Mouse (Mus musculus) hindbrain, postnatal 0 days (tissue): ENCODE data around the gene Gemin4. TPM values are rescaled to one million over a fixed set of nuclear protein-coding genes. Genes with fewer than 3 reads are reported as not detected.

Source experiments
- ATAC-seq: fragments of 200-750 bp; cut with Nextera tagmentation; 2 replicates; pipeline ENCODE4 v1.8.0; 2017; ENCODE audit warnings: mild to moderate bottlenecking, moderate TSS enrichment, moderate library complexity
- DNase-seq: peaks from one replicate; pipeline ENCODE4 v3.0.0-alpha.2; 2015; ENCODE audit warnings: low spot score
- H3K27ac ChIP-seq: fragments of 300-500 bp; sonication (generic); 2 replicates; pipeline ENCODE4 v1.5.1; 2014; ENCODE audit warnings: mild to moderate bottlenecking
- H3K27me3 ChIP-seq: fragments of 300-500 bp; sonication (generic); 2 replicates; pipeline ENCODE4 v1.6.1; 2014; ENCODE audit warnings: low read length, mixed read lengths; ENCODE audit not compliant: insufficient read depth
- H3K36me3 ChIP-seq: fragments of 300-500 bp; sonication (generic); 2 replicates; pipeline ENCODE4 v1.6.1; 2014; ENCODE audit warnings: low read length, mixed read lengths; ENCODE audit not compliant: insufficient read depth
- H3K4me1 ChIP-seq: fragments of 300-500 bp; sonication (generic); 2 replicates; pipeline ENCODE4 v1.6.1; 2014; ENCODE audit warnings: antibody characterized with exemption, low read length, mixed read lengths; ENCODE audit not compliant: insufficient read depth
- H3K4me2 ChIP-seq: fragments of 300-500 bp; sonication (generic); 2 replicates; pipeline ENCODE4 v1.6.1; 2014; ENCODE audit warnings: low read depth, mild to moderate bottlenecking, low read length, moderate library complexity, mixed read lengths
- H3K4me3 ChIP-seq: fragments of 300-500 bp; sonication (generic); 2 replicates; pipeline ENCODE4 v1.5.1; 2014; ENCODE audit warnings: low read length
- H3K9ac ChIP-seq: fragments of 300-500 bp; sonication (generic); replicated peaks from 2 replicates; pipeline ENCODE4 v1.6.1; 2014; ENCODE audit warnings: mild to moderate bottlenecking, low read length, moderate library complexity, mixed read lengths
- H3K9me3 ChIP-seq: fragments of 300-500 bp; sonication (generic); 2 replicates; pipeline ENCODE4 v1.6.1; 2016; ENCODE audit warnings: low read length, mixed read lengths
- CTCF ChIP-seq: IDR thresholded peaks from 2 replicates; pipeline ENCODE4 v1.5.1; 2016; ENCODE audit warnings: antibody characterized with exemption, control low read depth, low read depth
- WGBS: fragments of 180-500 bp; shearing (Covaris S2); extraction: QIAGEN DNeasy Blood & Tissue Kit; methylation state at CpG from one replicate; pipeline ENCODE4 v1.1.7; 2014; 5-methylcytosine and 5-hydroxymethylcytosine counted together
- polyA plus RNA-seq: library from polyadenylated mRNA; unstranded; fragments of >200 nt; fragmentation: Nextera tagmentation; extraction: Ambion mirVana; gene quantifications from 2 replicates; pipeline ENCODE4 v1.2.1, GENCODE M21; 2015
- total RNA-seq: library from RNA; depleted of rRNA; stranded (reverse); fragments of >200 nt; gene quantifications from 2 replicates; pipeline ENCODE4 v1.2.3, GENCODE M21; 2014

Gemin4 gene
- total and polyA plus RNA-seq, 2 experiments from 2014 or later = 9.3 to 17.4 TPM

DNA sequence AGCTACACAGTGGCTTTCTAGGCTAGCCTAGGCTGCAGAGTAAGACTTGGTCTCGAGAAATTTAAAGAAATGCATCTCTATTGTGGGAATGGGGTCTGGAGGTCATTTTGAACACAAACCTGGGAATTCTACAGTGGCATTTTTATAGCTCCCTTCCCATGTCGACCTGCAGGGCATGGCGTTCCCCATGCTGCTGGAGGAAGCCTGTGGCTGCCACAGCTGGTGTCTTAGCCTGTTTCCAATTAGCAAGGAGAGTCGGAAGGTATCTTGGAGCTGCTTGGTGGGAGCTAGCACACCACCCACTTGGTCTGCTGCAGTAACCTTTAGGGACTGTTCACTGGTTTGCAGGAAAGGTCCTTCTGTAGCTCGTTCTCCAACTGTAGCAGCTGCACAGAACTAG lies 38.7 kb upstream of the Gemin4 start:
- no peak for DNase-seq
- H3K27ac ChIP-seq = peak overlapping the region; percentile 32; the same call in 1 of the 2 replicates
- ATAC-seq = no peak

GRCm38 (mm10) chr11:76255431-76256001 lies 38.1 kb upstream of the Gemin4 start:
- 55% methylated on average over 4 of the region's 4 CpGs for WGBS
- Histone ChIP-seq H3K4me1 (peaks cover 6% of the 10 kb centered on the region), H3K9me3 (no peaks in the 10 kb centered on the region), H3K9ac (no peak overlapping the region), H3K36me3 (0 out of 2 replicates have a peak, but pooled peaks cover 4% of the 10 kb centered on the region), H3K4me3 (no peak overlapping the region), H3K4me2 (no peak overlapping the region), H3K27ac (peak overlapping the region; percentile 32; the same call in 1 of the 2 replicates), H3K27me3 (no peaks in the 10 kb centered on the region)
- ATAC-seq (no peak), DNase-seq (peak; percentile 65)
- TF ChIP-seq CTCF = no peak

More for the DNA sequence above, 38.7 kb upstream of the Gemin4 start:
- Histone ChIP-seq H3K36me3 (no peaks in the 10 kb centered on the region), H3K4me3 (no peak overlapping the region), H3K9ac (no peak overlapping the region), H3K4me2 (no peak overlapping the region), H3K4me1 (peaks cover 10% of the 10 kb centered on the region), H3K27me3 (no peaks in the 10 kb centered on the region), H3K9me3 (no peaks in the 10 kb centered on the region)
- 54% methylated on average over 5 of the region's 5 CpGs for WGBS
- no peak for TF ChIP-seq CTCF

GRCm38 (mm10) chr11:76253918-76254264 lies 36.4 kb upstream of the Gemin4 start:
- H3K4me2 ChIP-seq = no peak overlapping the region
- H3K9ac ChIP-seq = no peak overlapping the region
- H3K4me1 ChIP-seq = no peaks in the 10 kb centered on the region
- TF ChIP-seq CTCF = no peak
- no peak for ATAC-seq
- no peaks in the 10 kb centered on the region for H3K9me3 ChIP-seq
- 57% methylated on average over 4 of the region's 4 CpGs for WGBS
- no peaks in the 10 kb centered on the region for H3K27me3 ChIP-seq
- H3K4me3 ChIP-seq = no peak overlapping the region
- peaks cover 17% of the 10 kb centered on the region for H3K36me3 ChIP-seq
- no peak overlapping the region for H3K27ac ChIP-seq
- DNase-seq = peak; percentile 24

GRCm38 (mm10) chr11:76253145-76253917 lies 35.9 kb upstream of the Gemin4 start:
- DNase-seq = peak; percentile 91
- Histone ChIP-seq H3K4me3 (no peak overlapping the region), H3K27ac (no peak overlapping the region), H3K9me3 (no peaks in the 10 kb centered on the region), H3K27me3 (no peaks in the 10 kb centered on the region), H3K4me1 (no peaks in the 10 kb centered on the region), H3K36me3 (peaks cover 22% of the 10 kb centered on the region), H3K4me2 (no peak overlapping the region), H3K9ac (no peak overlapping the region)
- peak; percentile 85 for ATAC-seq
- peak; percentile 95 for TF ChIP-seq CTCF
- 48% methylated on average over 5 of the region's 5 CpGs for WGBS

- DNase-seq (peak; percentile 39), ATAC-seq (no peak)
- 38% methylated on average over 3 of the region's 3 CpGs for WGBS
- Histone ChIP-seq H3K4me1 (no peaks in the 10 kb centered on the region), H3K9ac (no peak overlapping the region), H3K36me3 (peaks cover 22% of the 10 kb centered on the region), H3K9me3 (no peaks in the 10 kb centered on the region), H3K4me3 (no peak overlapping the region), H3K27me3 (no peaks in the 10 kb centered on the region), H3K4me2 (no peak overlapping the region), H3K27ac (no peak overlapping the region)
- TF ChIP-seq CTCF = no peak
These were observed 34.6 kb upstream of the Gemin4 start for GRCm38 (mm10) chr11:76252036-76252435.

GRCm38 (mm10) chr11:76247239-76247638 lies 29.8 kb upstream of the Gemin4 start:
- no peaks in the 10 kb centered on the region for H3K9me3 ChIP-seq
- TF ChIP-seq CTCF = peak; percentile 38; the same call in 1 of the 2 replicates
- DNase-seq (no peak), ATAC-seq (no peak)
- no peaks in the 10 kb centered on the region for H3K27me3 ChIP-seq
- peaks cover 9% of the 10 kb centered on the region for H3K4me1 ChIP-seq
- H3K9ac ChIP-seq = no peak overlapping the region
- H3K4me2 ChIP-seq = no peak overlapping the region
- H3K4me3 ChIP-seq = no peak overlapping the region
- peaks cover 27% of the 10 kb centered on the region for H3K36me3 ChIP-seq
- H3K27ac ChIP-seq = no peak overlapping the region
- 26% methylated on average over 2 of the region's 2 CpGs for WGBS

DNA sequence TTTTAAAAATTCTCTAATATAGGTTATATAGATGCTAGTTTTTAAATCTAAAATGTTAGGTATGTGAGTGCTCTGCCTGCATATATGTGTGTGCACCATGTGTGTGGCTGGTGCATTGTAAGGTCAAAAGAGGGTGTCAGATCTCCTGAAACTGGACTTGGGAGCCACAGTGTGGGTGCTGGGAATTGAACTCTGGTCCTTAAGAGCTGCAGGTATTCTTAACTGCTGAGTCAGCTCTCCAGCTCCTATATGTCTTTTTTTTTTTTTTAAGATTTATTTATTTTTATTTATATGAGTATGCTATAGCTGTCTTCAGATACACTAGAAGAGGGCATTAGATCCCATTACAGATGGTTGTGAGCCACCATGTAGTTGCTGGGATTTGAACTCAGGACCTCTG lies 29.0 kb upstream of the Gemin4 start:
- H3K4me2 ChIP-seq = no peak overlapping the region
- DNase-seq (no peak), ATAC-seq (no peak)
- no peak overlapping the region for H3K4me3 ChIP-seq
- peaks cover 9% of the 10 kb centered on the region for H3K4me1 ChIP-seq
- TF ChIP-seq CTCF = no peak
- no peak overlapping the region for H3K27ac ChIP-seq
- peaks cover 27% of the 10 kb centered on the region for H3K36me3 ChIP-seq
- no peak overlapping the region for H3K9ac ChIP-seq
- no peaks in the 10 kb centered on the region for H3K9me3 ChIP-seq
- no peaks in the 10 kb centered on the region for H3K27me3 ChIP-seq
